Mouse (Mus musculus): ENCODE results near the gene Taf3. TPM values are rescaled to one million over a fixed set of nuclear protein-coding genes. Genes with fewer than 3 reads are reported as not detected.

Gene Taf3
- polyA plus RNA-seq, 1 experiment from 2014 or later = 15.4 TPM

GRCm38 (mm10) chr2:10050878-10051277 lies 2.5 kb upstream of the Taf3 start:
- Histone ChIP-seq H3K4me1 (peaks cover 22% of the 10 kb centered on the region), H3K27me3 (ENCODE audit: low read depth, poor library complexity, severe bottlenecking) (no peaks in the 10 kb centered on the region), H3K36me3 (peaks cover 26% of the 10 kb centered on the region), H3K27ac (replicated peaks) (no peak overlapping the region), H3K4me3 (no peak overlapping the region), H3K9me3 (replicated peaks) (no peaks in the 10 kb centered on the region)
- WGBS = 91% methylated on average over 3 of the region's 3 CpGs
- no peak for DNase-seq (ENCODE audit: low spot score)

- Histone ChIP-seq H3K27ac (replicated peaks) (no peak overlapping the region), H3K36me3 (peaks cover 12% of the 10 kb centered on the region), H3K9me3 (replicated peaks) (no peaks in the 10 kb centered on the region), H3K27me3 (ENCODE audit: low read depth, poor library complexity, severe bottlenecking) (no peaks in the 10 kb centered on the region), H3K4me3 (peak overlapping the region; percentile 98), H3K4me1 (peaks cover 22% of the 10 kb centered on the region)
- WGBS = 23% methylated on average over 10 of the region's 10 CpGs
- DNase-seq (ENCODE audit: low spot score) = no peak
These were observed 1.1 kb upstream of the Taf3 start for GRCm38 (mm10) chr2:10049456-10049855.

GRCm38 (mm10) chr2:10047758-10048436 lies 499 bp downstream of the Taf3 start:
- WGBS = 0% methylated on average over 47 of the region's 47 CpGs
- Histone ChIP-seq H3K27ac (replicated peaks) (peak overlapping the region; percentile 90), H3K27me3 (ENCODE audit: low read depth, poor library complexity, severe bottlenecking) (no peaks in the 10 kb centered on the region), H3K9me3 (replicated peaks) (no peaks in the 10 kb centered on the region), H3K36me3 (no peaks in the 10 kb centered on the region), H3K4me1 (peaks cover 22% of the 10 kb centered on the region), H3K4me3 (peak overlapping the region; percentile 98)
- peak; percentile 56 for DNase-seq (ENCODE audit: low spot score)

GRCm38 (mm10) chr2:10034976-10035375 lies 13.4 kb downstream of the Taf3 start:
- Histone ChIP-seq H3K4me3 (no peak overlapping the region), H3K4me1 (no peaks in the 10 kb centered on the region), H3K27ac (replicated peaks) (no peak overlapping the region), H3K27me3 (ENCODE audit: low read depth, poor library complexity, severe bottlenecking) (no peaks in the 10 kb centered on the region), H3K36me3 (peaks cover 14% of the 10 kb centered on the region), H3K9me3 (replicated peaks) (no peaks in the 10 kb centered on the region)
- WGBS = 87% methylated on average over 3 of the region's 3 CpGs
- no peak for DNase-seq (ENCODE audit: low spot score)

GRCm38 (mm10) chr2:10033684-10034083 lies 14.7 kb downstream of the Taf3 start:
- H3K27ac ChIP-seq (replicated peaks) = no peak overlapping the region
- DNase-seq (ENCODE audit: low spot score) = no peak
- WGBS = 84% methylated on average over 4 of the region's 4 CpGs
- H3K4me1 ChIP-seq = no peaks in the 10 kb centered on the region
- peaks cover 4% of the 10 kb centered on the region; the same call in 1 of the 2 replicates for H3K36me3 ChIP-seq
- H3K4me3 ChIP-seq = no peak overlapping the region
- H3K27me3 ChIP-seq (ENCODE audit: low read depth, poor library complexity, severe bottlenecking) = no peaks in the 10 kb centered on the region
- H3K9me3 ChIP-seq (replicated peaks) = no peaks in the 10 kb centered on the region

- no peak for DNase-seq (ENCODE audit: low spot score)
- H3K27me3 ChIP-seq (ENCODE audit: low read depth, poor library complexity, severe bottlenecking) = no peaks in the 10 kb centered on the region
- H3K4me1 ChIP-seq = no peaks in the 10 kb centered on the region
- no peak overlapping the region for H3K4me3 ChIP-seq
- 92% methylated on average over 7 of the region's 7 CpGs for WGBS
- H3K27ac ChIP-seq (replicated peaks) = no peak overlapping the region
- no peaks in the 10 kb centered on the region for H3K9me3 ChIP-seq (replicated peaks)
- H3K36me3 ChIP-seq = no peaks in the 10 kb centered on the region
These were observed 18.6 kb downstream of the Taf3 start for GRCm38 (mm10) chr2:10029755-10030154.

- no peak overlapping the region for H3K4me3 ChIP-seq
- H3K27ac ChIP-seq (replicated peaks) = no peak overlapping the region
- H3K36me3 ChIP-seq = no peaks in the 10 kb centered on the region
- H3K4me1 ChIP-seq = no peaks in the 10 kb centered on the region
- DNase-seq (ENCODE audit: low spot score) = no peak
- 92% methylated on average over 6 of the region's 6 CpGs for WGBS
- no peaks in the 10 kb centered on the region for H3K27me3 ChIP-seq (ENCODE audit: low read depth, poor library complexity, severe bottlenecking)
- H3K9me3 ChIP-seq (replicated peaks) = no peaks in the 10 kb centered on the region
These were observed 24.1 kb downstream of the Taf3 start for GRCm38 (mm10) chr2:10024264-10024663.

- H3K9me3 ChIP-seq (replicated peaks) = no peaks in the 10 kb centered on the region
- H3K27ac ChIP-seq (replicated peaks) = no peak overlapping the region
- no peak overlapping the region for H3K4me3 ChIP-seq
- no peaks in the 10 kb centered on the region for H3K27me3 ChIP-seq (ENCODE audit: low read depth, poor library complexity, severe bottlenecking)
- no peak for DNase-seq (ENCODE audit: low spot score)
- H3K4me1 ChIP-seq = no peaks in the 10 kb centered on the region
- H3K36me3 ChIP-seq = no peaks in the 10 kb centered on the region
- 92% methylated on average over 11 of the region's 11 CpGs for WGBS
These were observed 27.1 kb downstream of the Taf3 start for GRCm38 (mm10) chr2:10021296-10021695.

- Histone ChIP-seq H3K4me1 (no peaks in the 10 kb centered on the region), H3K4me3 (no peak overlapping the region), H3K27me3 (ENCODE audit: low read depth, poor library complexity, severe bottlenecking) (no peaks in the 10 kb centered on the region), H3K27ac (replicated peaks) (no peak overlapping the region), H3K9me3 (replicated peaks) (no peaks in the 10 kb centered on the region), H3K36me3 (no peaks in the 10 kb centered on the region)
- 85% methylated on average over 10 of the region's 10 CpGs for WGBS
- DNase-seq (ENCODE audit: low spot score) = no peak
These were observed 33.3 kb downstream of the Taf3 start for GRCm38 (mm10) chr2:10014951-10015635.

GRCm38 (mm10) chr2:10010263-10010909 lies 38.0 kb downstream of the Taf3 start:
- no peak overlapping the region for H3K27ac ChIP-seq (replicated peaks)
- H3K9me3 ChIP-seq (replicated peaks) = no peaks in the 10 kb centered on the region
- WGBS = 37% methylated on average over 7 of the region's 7 CpGs
- DNase-seq (ENCODE audit: low spot score) = no peak
- H3K4me1 ChIP-seq = no peaks in the 10 kb centered on the region
- H3K4me3 ChIP-seq = no peak overlapping the region
- H3K36me3 ChIP-seq = no peaks in the 10 kb centered on the region
- no peaks in the 10 kb centered on the region for H3K27me3 ChIP-seq (ENCODE audit: low read depth, poor library complexity, severe bottlenecking)

GRCm38 (mm10) chr2:10009671-10010254 lies 38.6 kb downstream of the Taf3 start:
- Histone ChIP-seq H3K27me3 (ENCODE audit: low read depth, poor library complexity, severe bottlenecking) (no peaks in the 10 kb centered on the region), H3K4me1 (no peaks in the 10 kb centered on the region), H3K36me3 (no peaks in the 10 kb centered on the region), H3K4me3 (no peak overlapping the region), H3K9me3 (replicated peaks) (no peaks in the 10 kb centered on the region), H3K27ac (replicated peaks) (no peak overlapping the region)
- DNase-seq (ENCODE audit: low spot score) = no peak
- 83% methylated on average over 13 of the region's 13 CpGs for WGBS

GRCm38 (mm10) chr2:10008593-10008992 lies 39.8 kb downstream of the Taf3 start:
- Histone ChIP-seq H3K4me1 (no peaks in the 10 kb centered on the region), H3K36me3 (no peaks in the 10 kb centered on the region), H3K27ac (replicated peaks) (no peak overlapping the region), H3K4me3 (no peak overlapping the region), H3K9me3 (replicated peaks) (no peaks in the 10 kb centered on the region), H3K27me3 (ENCODE audit: low read depth, poor library complexity, severe bottlenecking) (no peaks in the 10 kb centered on the region)
- 87% methylated on average over 4 of the region's 4 CpGs for WGBS
- no peak for DNase-seq (ENCODE audit: low spot score)
